Mouse (Mus musculus) mature B cell (primary cell): ENCODE results near the gene Igf2.

ENCODE experiments used
- in situ Hi-C: fragments of 300-500 bp; cut with MboI; formaldehyde crosslinking; loops from 2 replicates; pipeline ENCODE4 v1.14.3; 2019

Igf2 gene

GRCm38 (mm10) chr7:142659181-142659681 lies 7.4 kb downstream of the Igf2 start:
- in situ Hi-C loops, result no loop called here

GRCm38 (mm10) chr7:142658681-142659180 lies 7.9 kb downstream of the Igf2 start:
- in situ Hi-C loops, result no loop called here

- in situ Hi-C loops, result no loop called here
These were observed 8.6 kb downstream of the Igf2 start for GRCm38 (mm10) chr7:142657821-142658614.

GRCm38 (mm10) chr7:142657341-142657791 lies 9.2 kb downstream of the Igf2 start:
- in situ Hi-C loops, result no loop called here

- in situ Hi-C loops, result no loop called here
These were observed 10.6 kb downstream of the Igf2 start for GRCm38 (mm10) chr7:142656055-142656454.

- in situ Hi-C loops, result no loop called here
These were observed 11.0 kb downstream of the Igf2 start for GRCm38 (mm10) chr7:142655633-142656032.

GRCm38 (mm10) chr7:142653726-142654125 lies 12.9 kb downstream of the Igf2 start:
- in situ Hi-C loops, result no loop called here

GRCm38 (mm10) chr7:142646676-142647075 lies 19.9 kb downstream of the Igf2 start:
- in situ Hi-C loops, result no loop called here

- in situ Hi-C loops, result no loop called here
These were observed 21.6 kb downstream of the Igf2 start for GRCm38 (mm10) chr7:142645045-142645444.

- in situ Hi-C loops, result no loop called here
These were observed 30.4 kb downstream of the Igf2 start for GRCm38 (mm10) chr7:142636178-142636577.

- in situ Hi-C loops, result no loop called here
These were observed 35.9 kb downstream of the Igf2 start for GRCm38 (mm10) chr7:142630691-142631090.

- in situ Hi-C loops, result no loop called here
These were observed 36.8 kb downstream of the Igf2 start for GRCm38 (mm10) chr7:142629806-142630205.

GRCm38 (mm10) chr7:142622180-142622579 lies 44.4 kb downstream of the Igf2 start:
- in situ Hi-C loops, result no loop called here

GRCm38 (mm10) chr7:142613077-142613476 lies 53.5 kb downstream of the Igf2 start:
- in situ Hi-C loops, result no loop called here

GRCm38 (mm10) chr7:142610627-142611406 lies 55.8 kb downstream of the Igf2 start:
- in situ Hi-C loops, result no loop called here

GRCm38 (mm10) chr7:142600921-142601320 lies 65.7 kb downstream of the Igf2 start:
- in situ Hi-C loops, result no loop called here
